Mouse (Mus musculus) kidney, postnatal 36 days (tissue): Measurements from ENCODE around the gene Lzts3.
A peak's percentile ranks its signal among the peaks of the same experiment; 100 is the strongest.
"Not testable (repeated sequence)": the region's sequence is repeated elsewhere in the genome, so short reads cannot be mapped to it uniquely, and the experiment has no call there.

Source experiments
- DNase-seq, 2 experiments: peaks; one replicate each; pipeline ENCODE4 v3.0.0; 2021 to 2022; ENCODE audit warnings: mixed read lengths in 2 of 2

The Lzts3 gene

DNA sequence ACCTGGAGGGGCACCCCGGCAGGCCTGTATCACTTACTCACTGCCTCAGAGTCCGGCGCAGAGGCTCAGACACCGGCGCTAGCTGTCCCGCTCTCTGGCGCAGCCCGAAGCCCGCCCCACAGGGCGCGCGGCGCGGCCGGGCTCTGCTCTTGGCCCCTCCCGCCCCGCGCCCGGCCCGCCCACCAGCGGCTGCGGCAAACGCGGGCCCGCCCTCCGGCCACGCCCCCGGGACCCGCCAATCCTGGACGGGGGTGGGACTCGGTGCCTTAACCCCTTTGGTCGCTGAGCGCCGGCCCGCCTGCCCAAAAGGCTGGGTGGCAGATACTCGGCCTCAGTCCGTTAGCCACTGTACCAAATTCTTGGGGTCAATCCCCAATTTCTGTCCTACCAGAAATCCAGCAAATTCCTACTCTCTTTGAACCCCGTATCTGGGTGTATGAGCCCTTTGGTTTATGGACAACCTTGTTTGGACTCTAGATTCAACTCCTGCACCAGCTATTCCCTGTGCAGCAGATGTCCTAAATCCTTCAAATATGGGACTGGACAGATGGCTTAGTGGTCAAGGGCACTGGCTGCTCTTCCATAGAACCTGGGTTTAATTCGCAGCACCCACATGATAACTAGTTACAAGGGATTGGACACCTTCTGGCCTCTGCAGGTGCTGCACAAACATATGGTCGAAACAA is at the start of gene Lzts3:
TSS of gene Lzts3 (minus strand) at position 120 of the 686 bp plus-strand sequence.
- DNase-seq, result peak; percentile 95 to 98

DNA sequence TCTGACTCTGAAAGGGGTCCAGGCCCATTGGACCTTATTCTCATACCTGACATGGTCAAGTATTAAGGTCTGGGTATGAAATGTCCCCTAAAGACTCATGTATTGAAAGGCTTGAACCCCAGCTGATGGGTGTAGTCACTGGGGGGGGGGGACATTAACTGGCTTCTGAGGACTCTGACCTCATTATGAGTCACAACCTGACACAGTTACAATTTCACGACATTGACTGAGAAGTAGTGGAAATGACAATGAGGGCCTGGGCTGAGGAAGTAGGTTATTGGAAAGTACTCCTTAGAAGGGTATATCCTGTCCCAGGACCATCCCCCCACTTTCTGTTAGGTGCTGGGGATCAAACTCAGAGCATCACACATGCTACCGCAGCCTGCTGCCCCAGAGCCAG is 46.4 kb upstream of the Lzts3 start:
- no peak for DNase-seq

DNA sequence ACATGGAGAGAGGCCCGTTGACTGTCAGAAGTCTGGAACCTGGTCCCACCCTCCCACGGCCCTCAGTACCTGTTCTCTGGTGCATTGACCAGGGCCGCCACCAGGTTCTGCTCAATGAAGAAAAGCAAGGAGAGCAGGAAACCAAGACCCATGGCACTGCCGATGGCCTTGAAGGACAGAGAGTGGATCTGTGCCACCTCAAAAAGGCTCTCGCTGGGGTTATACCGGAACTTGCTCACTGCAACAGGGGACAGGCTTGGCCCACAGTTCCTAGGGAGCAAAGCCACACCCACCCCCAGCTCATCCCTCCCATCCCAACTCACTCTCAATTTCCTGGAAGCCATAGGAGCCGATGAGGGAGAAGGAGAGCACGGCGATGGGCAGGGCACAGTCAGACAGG is 42.8 kb upstream of the Lzts3 start:
- no peak for DNase-seq

DNA sequence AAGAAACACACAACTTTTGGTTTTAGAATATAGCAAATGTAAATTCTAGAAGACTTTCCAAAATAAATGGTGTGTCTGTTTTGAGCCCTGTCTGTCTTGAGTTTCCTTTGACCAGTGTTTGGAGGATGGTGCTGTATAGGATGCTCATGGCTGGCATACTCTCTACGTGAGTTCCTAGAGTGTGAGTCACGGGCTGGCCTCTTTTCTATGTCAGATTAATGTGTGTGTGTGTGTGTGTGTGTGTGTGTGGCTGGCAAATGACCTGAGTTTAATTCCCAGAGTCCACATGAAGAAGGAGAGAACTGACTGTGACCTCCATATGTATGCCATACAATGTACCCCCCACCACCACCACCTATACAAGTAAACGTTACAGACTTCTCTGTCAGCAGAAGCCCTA is 38.9 kb upstream of the Lzts3 start:
- no peak for DNase-seq

DNA sequence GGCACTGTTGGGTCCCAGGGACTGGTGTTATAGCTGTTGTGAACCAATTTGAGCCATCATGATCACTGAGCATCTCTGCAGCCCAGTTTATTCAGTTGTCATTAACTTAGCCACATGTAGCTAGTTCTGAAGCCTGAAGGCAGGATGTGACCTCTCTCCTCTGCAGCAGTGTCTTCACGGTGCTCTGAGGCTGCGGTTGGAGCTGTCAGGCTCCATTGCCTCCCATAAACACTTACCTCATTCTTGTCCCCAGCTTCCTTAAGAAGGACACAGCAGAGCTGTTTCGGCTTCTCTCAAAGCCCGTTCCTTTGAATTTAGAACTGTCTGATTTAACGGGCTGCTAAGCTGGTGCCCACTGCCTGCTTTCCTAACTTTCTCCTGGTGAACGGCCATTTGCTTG is 37.3 kb upstream of the Lzts3 start:
- DNase-seq, result no peak

DNA sequence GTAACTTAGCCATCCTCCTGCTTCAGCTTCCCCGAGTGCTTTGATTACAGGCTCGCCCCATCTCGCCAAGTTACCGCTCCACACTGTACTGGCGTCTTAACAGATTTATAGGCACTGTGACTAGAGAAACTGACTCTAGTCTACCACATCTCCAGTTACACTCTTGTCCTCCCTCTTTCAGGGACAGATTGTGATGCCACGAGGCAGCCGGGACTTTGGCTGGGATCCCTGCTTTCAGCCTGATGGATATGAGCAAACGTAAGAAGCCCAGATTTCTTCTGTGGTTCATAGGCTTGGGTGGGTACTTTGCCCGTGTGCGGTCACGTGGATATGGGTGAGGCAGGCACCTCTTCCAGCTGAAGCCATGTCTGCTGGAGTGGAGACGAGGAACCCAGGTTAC is 36.6 kb upstream of the Lzts3 start:
- no peak for DNase-seq

DNA sequence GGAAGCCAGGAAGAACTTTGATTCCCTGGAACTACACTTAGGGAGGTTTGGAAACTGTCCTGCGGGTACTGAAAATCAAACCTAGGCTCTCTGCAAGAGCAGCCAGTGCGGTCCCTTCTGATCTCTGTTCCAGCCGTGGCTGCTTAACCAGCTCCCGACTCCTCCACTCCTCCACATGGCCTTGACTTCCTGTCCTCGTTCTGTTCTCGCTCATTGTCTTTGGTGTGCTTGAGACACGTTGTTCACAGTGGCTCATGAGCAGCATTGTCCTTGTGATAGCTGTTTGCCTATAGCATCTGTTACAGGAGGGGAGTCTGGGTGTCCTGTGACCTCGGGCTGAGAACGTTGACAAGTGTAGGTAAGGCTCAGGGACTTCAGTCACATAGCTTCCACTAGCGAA is 34.6 kb upstream of the Lzts3 start:
- no peak for DNase-seq

DNA sequence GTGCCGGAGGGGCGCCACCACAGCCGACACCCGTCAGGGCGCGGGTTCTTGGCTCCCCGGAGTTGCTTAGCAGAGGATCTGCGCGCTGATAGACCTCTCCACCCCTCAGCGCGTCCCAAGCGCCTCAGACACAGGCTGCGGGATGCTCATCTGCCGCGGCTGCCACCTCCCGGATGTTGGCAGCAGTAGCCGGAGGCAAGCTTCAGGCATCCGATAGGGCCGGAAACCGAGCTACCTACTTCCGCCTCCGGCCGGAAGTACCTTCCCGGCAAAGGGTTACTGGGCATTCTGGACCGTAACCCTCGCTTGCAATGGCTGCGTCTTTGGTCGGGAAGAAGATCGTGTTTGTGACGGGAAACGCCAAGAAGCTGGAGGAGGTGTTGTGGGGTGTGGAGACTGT is 25.0 kb upstream of the Lzts3 start, which contains the start of gene Itpa:
TSS of gene Itpa (plus strand) at position 52 of the 400 bp plus-strand sequence.
- DNase-seq, result peak; percentile 90 to 92

DNA sequence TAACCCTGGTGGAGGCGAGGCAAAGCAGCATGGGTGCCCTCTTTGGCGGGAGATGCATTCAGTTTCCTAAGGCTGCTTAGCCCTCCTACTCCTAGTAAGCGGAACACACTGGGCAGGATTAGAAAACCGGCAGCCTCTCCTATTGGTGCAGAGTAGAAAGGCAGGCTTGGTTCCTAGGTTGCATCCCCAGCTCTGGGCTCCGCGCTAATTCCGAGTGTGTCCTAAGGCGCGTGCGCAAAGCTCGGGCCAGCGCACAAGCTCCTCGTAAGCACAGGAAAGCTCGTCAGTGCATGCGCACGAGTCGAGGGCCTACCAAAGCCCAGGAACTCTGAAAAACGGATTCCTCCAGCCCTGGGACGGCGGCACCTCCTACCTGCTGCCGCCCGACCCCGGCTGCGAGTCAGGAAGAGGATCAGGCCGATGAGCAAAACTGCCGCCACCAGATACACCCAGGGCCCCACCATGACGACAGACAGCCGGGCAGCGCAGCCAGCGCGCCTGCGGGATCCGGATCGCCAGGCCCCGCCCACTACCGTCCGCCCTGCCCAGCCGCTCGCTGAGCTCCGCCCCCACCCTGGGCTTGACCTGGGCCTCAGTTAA is 21.6 kb upstream of the Lzts3 start, which contains the start of gene Ddrgk1:
TSS of gene Ddrgk1 (minus strand) at position 558 of the 600 bp plus-strand sequence.
- peak; percentile 94 to 97 for DNase-seq

DNA sequence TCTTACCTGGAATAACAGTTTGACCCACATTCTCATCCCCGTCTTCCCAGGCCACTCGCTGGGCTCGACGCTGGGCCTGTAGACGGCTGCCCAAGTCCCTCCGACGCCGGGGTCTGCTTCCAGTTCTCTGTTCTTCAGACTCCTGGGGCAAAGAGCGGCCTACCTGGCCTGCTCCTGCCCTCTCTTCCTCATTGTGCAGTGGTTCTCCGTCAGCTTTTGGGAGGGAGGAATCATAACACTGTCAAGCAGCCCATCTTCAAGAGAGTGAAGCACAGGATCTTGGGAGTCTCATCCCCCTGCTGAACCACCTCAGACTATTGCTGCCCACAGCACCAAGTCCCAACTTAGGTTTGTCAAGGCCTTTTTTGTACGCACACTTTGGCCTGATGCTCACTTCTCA is 20.7 kb upstream of the Lzts3 start:
- no peak for DNase-seq

DNA sequence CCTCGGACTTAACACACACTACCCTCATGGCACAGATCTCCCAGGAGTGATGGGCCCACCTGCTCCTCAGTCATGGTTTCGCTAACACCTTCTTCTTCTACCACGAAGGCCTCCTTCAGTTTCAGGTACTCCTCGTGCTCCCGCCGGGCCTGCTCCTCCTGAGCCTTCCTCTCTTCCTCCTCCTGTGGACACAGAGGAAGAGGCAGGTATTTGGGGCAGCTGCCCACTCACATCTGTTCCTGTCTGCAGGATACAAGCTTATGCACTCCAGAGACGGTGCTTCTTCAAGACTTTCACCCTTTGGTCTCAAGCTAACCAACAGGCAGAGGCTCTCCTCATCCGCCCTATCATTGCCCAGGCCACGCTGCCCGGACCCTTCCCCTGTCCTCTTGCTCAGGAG is 15.9 kb upstream of the Lzts3 start:
- no peak for DNase-seq

DNA sequence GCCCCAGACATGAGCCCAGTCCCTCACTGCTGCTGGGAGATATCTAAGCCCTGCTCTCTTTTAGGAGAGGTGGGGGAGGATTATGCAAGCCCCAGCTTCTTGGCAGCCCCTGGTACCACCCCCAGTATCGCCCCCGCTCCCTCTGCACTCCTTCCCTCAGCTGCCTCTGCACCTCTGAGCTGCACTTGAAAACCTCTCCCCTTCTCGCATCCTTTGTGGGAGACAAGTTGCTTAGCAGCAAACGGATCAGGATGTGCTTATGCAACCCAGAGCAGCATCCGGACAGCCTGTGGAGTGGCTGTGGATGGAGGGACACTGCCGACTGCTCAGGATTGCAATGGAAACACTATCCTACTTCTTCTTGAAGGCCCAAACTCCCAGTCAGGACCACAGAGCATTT is 14.9 kb upstream of the Lzts3 start:
- no peak for DNase-seq

DNA sequence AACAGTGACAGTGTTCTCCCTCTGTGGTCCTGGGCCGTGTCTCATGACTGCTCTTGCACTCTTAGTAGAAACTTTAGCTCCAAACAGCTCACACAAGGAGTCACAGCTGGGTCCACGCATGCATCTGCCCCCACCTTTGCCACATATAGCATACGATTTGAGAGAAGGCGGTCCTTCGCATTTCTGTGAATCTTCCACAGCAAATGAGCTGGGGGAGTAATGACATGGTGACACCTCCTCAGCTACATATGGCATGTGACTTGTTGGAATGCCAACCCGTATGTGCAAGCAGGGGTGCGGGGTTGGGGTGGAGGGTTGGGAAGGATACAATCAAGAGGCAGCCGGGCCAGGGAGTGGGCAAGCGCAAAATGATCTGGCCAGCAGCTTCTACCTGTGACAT is 13.9 kb upstream of the Lzts3 start:
- DNase-seq, result no peak

DNA sequence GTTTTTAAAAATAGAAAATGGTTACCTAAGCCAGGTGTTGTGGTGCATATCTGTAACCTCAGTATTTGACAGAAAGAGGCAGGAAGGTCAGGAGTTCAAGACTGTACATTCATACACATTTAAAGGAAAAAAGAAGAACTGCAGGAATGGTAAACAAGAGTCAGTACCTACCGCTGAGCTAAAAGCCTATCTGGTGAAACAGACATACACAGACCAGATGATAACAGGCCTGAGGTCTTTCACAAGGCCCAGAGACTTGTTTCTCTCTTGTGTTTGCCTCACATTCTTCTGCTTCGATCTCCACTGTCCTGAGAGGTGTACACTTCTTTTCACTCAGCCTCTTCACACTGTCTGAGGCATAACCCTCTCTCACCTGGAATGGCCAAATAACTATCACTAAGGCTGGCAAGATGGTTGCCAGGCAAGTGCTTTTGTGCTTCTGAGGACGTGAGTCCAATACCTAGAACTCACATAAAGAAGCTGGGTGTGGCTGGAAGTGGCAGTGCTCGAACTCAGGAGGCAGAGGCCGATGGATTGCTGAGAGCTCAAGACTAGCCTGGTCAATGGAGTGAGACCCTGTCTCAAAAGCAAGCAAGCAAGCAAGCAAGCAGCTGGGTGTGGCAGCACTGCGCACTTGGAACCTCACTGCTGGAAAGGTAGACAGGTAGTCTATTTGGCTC is 13.2 kb upstream of the Lzts3 start:
- no peak for DNase-seq

DNA sequence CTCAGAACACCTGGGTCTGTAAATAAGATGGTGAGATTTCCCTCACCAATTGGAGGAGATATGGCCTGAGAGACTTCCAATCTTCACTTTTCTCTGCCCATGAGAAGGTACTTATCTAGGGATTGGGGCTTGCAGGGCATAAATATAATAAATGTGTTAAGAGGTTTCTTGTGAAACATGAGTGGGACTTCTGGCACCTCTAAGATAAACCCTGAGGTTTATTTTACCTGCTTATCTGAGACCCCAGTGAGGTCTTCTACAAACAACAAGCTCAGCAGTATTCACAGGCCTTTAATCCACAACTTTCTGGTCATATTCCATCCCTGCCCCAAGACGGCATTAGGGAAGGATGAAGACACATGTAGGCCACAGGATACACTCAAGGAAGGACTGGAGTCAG is 11.2 kb upstream of the Lzts3 start:
- no peak for DNase-seq

DNA sequence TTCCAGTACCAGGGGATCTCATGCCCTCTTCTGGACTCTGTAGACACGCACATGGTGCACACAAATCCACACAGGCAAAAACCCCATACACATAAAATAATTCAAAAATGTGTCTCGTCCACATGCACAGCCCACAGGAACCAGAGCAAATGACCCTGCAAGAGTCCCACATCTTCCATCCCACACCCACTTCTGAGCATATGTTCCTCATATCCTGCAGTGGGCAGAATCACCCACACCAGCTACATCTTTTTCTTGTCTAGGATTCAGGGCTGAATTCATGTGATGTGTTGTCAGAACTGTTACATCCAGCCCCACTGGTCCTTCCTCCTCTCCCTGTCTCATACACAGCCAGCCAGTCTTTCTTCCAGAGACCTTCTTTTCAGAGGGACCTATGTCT is 10.7 kb upstream of the Lzts3 start:
- DNase-seq, result no peak

DNA sequence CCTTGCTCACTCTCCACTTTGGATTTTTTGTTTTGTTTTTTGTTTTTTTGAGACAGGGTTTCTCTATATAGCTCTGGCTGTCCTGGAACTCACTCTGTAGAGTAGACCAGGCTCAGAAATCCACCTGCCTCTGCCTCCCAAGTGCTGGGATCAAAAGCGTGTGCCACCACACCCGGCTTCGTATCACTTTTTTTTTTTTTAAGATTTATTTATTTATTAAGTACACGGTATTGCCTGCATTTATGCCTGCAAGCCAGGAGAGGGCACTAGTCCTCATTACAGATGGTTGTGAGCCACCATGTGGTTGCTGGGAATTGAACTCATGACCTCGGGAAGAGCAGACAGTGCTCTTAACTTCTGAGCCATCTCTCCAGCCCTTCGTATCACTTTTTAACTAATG is 6.4 kb upstream of the Lzts3 start:
- not testable (repeated sequence) for DNase-seq

DNA sequence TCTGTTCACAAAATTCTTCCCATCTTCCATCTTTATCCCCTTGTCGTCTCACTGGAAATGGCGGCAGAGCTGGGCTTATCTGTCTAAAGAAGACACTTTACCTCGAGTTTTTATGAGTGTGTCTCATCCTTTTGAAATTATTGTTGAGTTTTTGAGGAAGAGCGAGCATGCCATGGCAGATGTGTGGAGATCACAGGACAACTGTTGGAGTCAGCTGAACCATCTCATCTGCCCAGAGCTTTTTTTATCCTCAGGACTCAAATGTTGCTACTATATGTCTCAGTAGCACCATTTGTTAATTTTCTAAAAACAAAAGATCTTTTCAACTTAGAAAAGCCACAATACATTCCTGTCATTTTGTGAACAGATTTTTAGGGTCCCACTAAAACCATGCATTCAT is 2.6 kb upstream of the Lzts3 start:
- DNase-seq, result no peak

DNA sequence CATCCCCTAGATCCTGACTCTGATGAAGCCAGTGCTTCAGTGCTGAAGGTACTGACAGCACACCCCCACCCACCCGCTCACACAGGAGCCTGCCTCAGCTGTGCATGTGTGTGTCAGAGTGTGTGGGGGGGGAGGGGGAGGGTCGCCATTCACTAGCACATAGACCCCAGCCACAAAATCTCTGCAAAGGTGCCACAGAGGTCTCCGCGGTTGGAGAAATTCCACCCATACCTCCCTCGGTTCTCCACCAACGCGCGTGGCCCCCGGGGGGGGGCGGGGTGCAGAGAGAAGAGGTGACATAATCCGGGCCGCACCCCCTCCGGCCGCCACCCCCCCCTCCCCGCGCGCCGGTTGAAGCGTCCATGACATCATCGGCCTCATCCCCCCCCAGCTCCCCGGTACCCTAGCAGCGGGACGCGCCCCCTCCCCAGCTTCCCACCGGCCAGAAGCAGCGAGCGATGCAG is 374 bp downstream of the Lzts3 start:
- no peak for DNase-seq

DNA sequence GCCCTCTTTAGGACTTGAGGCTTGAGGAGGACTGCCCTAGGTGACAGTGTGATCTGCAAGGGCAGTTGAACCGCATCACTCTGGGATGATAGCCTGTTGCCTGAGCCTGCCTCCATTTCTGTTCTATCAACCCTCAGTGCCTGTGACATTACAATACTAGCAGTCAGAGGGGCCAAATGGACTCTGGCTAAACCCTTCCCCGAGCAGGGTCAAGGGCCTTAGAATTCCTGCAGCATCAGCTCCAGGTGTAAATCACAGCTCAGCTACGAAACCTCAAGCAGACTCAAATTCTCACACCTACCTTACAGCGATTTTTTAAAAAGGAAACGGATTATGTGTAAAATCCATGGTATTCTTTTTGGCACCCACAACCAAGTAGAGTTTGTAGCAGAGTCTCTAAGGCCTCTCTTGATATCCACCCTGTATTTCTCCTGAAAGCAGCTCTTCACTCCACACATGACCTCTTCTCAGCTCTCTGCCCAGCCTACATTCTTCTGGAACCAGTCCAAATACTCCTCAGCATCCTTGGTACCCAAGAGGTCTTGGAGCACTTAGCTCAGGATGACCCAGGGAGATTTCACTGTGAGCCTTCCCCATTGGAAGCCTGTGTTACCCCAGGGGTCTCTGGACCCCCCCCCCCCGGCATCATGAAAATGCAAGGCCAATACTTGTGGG is 1.1 kb downstream of the Lzts3 start:
- peak; percentile 46 to 61 for DNase-seq

DNA sequence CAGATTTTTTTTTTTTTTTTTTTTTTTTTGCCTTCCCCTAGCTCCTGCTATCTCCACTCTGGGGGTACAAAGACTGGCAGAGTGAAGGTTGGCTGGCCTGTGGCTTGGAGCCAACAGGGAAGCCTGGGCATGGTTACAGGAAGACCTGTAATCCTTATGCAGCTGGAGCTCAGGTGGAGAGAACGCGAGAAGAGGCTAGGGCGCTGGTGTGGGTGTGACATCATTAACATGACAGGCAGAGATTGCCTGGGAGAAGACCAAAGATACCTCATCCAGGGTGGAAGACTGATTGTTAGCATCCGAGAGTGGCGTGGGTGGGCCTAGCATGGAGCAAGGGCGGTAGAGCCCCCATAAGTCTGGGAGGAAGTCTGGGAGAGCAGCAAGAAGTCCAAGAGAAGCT is 3.3 kb downstream of the Lzts3 start:
- peak in 1 of 2 experiments; percentile 72 for DNase-seq

DNA sequence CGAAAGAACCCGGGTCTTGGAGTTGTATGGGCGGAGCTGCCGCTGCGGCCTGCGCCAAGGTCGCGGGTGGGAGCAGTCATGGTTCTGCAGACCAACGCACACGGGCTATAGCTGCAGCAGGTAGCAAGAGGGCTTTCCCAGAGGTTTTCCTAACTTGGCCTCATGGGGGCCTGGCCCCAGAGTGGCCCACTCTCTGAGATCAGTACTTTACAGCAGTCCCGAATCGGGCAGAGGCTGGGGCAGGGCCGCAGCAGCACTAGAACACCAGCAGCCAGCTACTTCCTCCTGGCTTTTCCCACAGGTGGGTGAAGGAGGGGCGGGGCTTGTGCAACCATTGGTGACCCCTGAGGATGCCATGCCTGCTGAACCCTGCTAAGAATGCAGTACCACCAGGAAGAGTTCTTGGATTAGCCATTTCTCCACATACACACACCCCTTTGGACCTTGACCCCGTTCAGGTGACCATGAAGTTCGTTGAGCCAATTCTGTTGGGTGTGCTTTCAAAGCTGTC is 4.4 kb downstream of the Lzts3 start:
- peak; percentile 93 to 95 for DNase-seq

DNA sequence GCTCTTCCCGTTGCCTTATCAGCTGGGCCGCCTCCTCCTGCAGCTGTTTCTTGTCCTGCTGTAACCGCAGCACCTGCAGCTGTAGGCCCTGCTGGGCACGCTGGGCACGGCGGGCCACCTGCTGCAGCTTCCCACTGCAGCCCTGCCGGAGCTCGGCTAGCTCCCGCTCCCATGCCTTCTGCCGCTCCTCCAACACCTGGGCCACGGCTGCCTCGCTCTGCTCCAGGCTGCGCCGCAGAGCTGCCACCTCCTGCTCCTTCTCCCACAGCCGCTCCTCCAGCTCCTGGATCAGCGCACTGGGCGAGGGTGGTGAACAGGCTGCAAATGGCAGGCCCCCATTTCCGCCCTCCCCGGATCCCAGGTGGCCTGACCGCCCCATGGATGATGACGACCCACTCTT is 6.8 kb downstream of the Lzts3 start:
- DNase-seq, result peak in 1 of 2 experiments; percentile 23
